Mouse (Mus musculus) gonadal fat pad, adult 2 months (tissue): ENCODE measurements around the gene Pxylp1. TPM values are rescaled to one million over a fixed set of nuclear protein-coding genes. Genes with fewer than 3 reads are reported as not detected.

Experiments used
- DNase-seq: peaks from one replicate; pipeline ENCODE4 v3.0.0-alpha.2; 2012; ENCODE audit warnings: low read depth
- polyA plus RNA-seq: library from polyadenylated mRNA; depleted of rRNA; stranded (reverse); fragments of >200 nt; gene quantifications from 2 replicates; pipeline ENCODE4 v1.2.3, GENCODE M21; 2012

Pxylp1 gene
- polyA plus RNA-seq, 1 experiment, result 16.8 TPM

GRCm38 (mm10) chr9:96890756-96891155 is 1.7 kb downstream of the Pxylp1 start:
- no peak for DNase-seq

GRCm38 (mm10) chr9:96890266-96890665 is 2.2 kb downstream of the Pxylp1 start:
- DNase-seq, result no peak

GRCm38 (mm10) chr9:96889345-96890021 is 3.0 kb downstream of the Pxylp1 start:
- no peak for DNase-seq

GRCm38 (mm10) chr9:96888742-96889344 is 3.6 kb downstream of the Pxylp1 start:
- no peak for DNase-seq

- DNase-seq, result no peak
Measured at GRCm38 (mm10) chr9:96887954-96888353, 4.5 kb downstream of the Pxylp1 start.

- no peak for DNase-seq
Measured at GRCm38 (mm10) chr9:96887492-96887891, 5.0 kb downstream of the Pxylp1 start.

GRCm38 (mm10) chr9:96885781-96886180 is 6.7 kb downstream of the Pxylp1 start:
- DNase-seq, result no peak

- no peak for DNase-seq
Measured at GRCm38 (mm10) chr9:96882496-96883265, 9.8 kb downstream of the Pxylp1 start.

- DNase-seq, result no peak
Measured at GRCm38 (mm10) chr9:96881901-96882300, 10.6 kb downstream of the Pxylp1 start.

GRCm38 (mm10) chr9:96879024-96879423 is 13.4 kb downstream of the Pxylp1 start:
- no peak for DNase-seq

GRCm38 (mm10) chr9:96878464-96878863 is 14.0 kb downstream of the Pxylp1 start:
- no peak for DNase-seq

GRCm38 (mm10) chr9:96875704-96876103 is 16.8 kb downstream of the Pxylp1 start:
- DNase-seq, result no peak

GRCm38 (mm10) chr9:96873082-96873481 is 19.4 kb downstream of the Pxylp1 start:
- DNase-seq, result no peak

- DNase-seq, result no peak
Measured at GRCm38 (mm10) chr9:96870104-96870503, 22.4 kb downstream of the Pxylp1 start.

- no peak for DNase-seq
Measured at GRCm38 (mm10) chr9:96869542-96869941, 22.9 kb downstream of the Pxylp1 start.

GRCm38 (mm10) chr9:96868546-96868945 is 23.9 kb downstream of the Pxylp1 start:
- DNase-seq, result no peak

GRCm38 (mm10) chr9:96867165-96867564 is 25.3 kb downstream of the Pxylp1 start:
- DNase-seq, result no peak

- DNase-seq, result no peak
Measured at GRCm38 (mm10) chr9:96866196-96866595, 26.3 kb downstream of the Pxylp1 start.

GRCm38 (mm10) chr9:96865473-96866050 is 26.9 kb downstream of the Pxylp1 start:
- DNase-seq, result no peak

- no peak for DNase-seq
Measured at GRCm38 (mm10) chr9:96863539-96863938, 28.9 kb downstream of the Pxylp1 start.

- DNase-seq, result no peak
Measured at GRCm38 (mm10) chr9:96862836-96863235, 29.6 kb downstream of the Pxylp1 start.

GRCm38 (mm10) chr9:96861092-96861487 is 31.4 kb downstream of the Pxylp1 start:
- no peak for DNase-seq
